Mouse (Mus musculus): ENCODE measurements around the gene Apol7a. TPM values are rescaled to one million over a fixed set of nuclear protein-coding genes. Genes with fewer than 3 reads are reported as not detected.

Apol7a gene
- polyA plus RNA-seq, 1 experiment from 2014 or later, result not detected

- Histone ChIP-seq H3K27me3 (ENCODE audit: control insufficient read depth, insufficient read depth, low read length) (no peaks in the 10 kb centered on the region), H3K9ac (ENCODE audit: low read depth, low read length) (no peak overlapping the region), H3K9me3 (ENCODE audit: control insufficient read depth, low read length) (no peaks in the 10 kb centered on the region), H3K4me1 (ENCODE audit: control insufficient read depth, insufficient read depth, low read length) (no peaks in the 10 kb centered on the region), H3K27ac (ENCODE audit: low read depth, low read length) (no peak overlapping the region), H3K36me3 (ENCODE audit: control insufficient read depth, insufficient read depth, low read length) (no peaks in the 10 kb centered on the region), H3K4me3 (ENCODE audit: low read length) (no peak overlapping the region), H3K4me2 (replicated peaks; ENCODE audit: low read depth, low read length) (no peak overlapping the region)
- ATAC-seq (ENCODE audit: low FRiP score, low TSS enrichment), result no peak
- 79% methylated on average over 6 of the region's 6 CpGs for WGBS
Observed at GRCm38 (mm10) chr15:77381481-77381880, 17.4 kb downstream of the Apol7a start.

GRCm38 (mm10) chr15:77379921-77380320 lies 19.0 kb downstream of the Apol7a start:
- Histone ChIP-seq H3K4me3 (ENCODE audit: low read length) (no peak overlapping the region), H3K9ac (ENCODE audit: low read depth, low read length) (no peak overlapping the region), H3K27me3 (ENCODE audit: control insufficient read depth, insufficient read depth, low read length) (no peaks in the 10 kb centered on the region), H3K27ac (ENCODE audit: low read depth, low read length) (no peak overlapping the region), H3K4me2 (replicated peaks; ENCODE audit: low read depth, low read length) (no peak overlapping the region), H3K4me1 (ENCODE audit: control insufficient read depth, insufficient read depth, low read length) (no peaks in the 10 kb centered on the region), H3K9me3 (ENCODE audit: control insufficient read depth, low read length) (no peaks in the 10 kb centered on the region), H3K36me3 (ENCODE audit: control insufficient read depth, insufficient read depth, low read length) (no peaks in the 10 kb centered on the region)
- WGBS, result 38% methylated on average over 4 of the region's 4 CpGs
- no peak for ATAC-seq (ENCODE audit: low FRiP score, low TSS enrichment)

GRCm38 (mm10) chr15:77377419-77377818 lies 21.5 kb downstream of the Apol7a start:
- H3K27me3 ChIP-seq (ENCODE audit: control insufficient read depth, insufficient read depth, low read length), result no peaks in the 10 kb centered on the region
- H3K36me3 ChIP-seq (ENCODE audit: control insufficient read depth, insufficient read depth, low read length), result no peaks in the 10 kb centered on the region
- H3K9me3 ChIP-seq (ENCODE audit: control insufficient read depth, low read length), result no peaks in the 10 kb centered on the region
- H3K4me3 ChIP-seq (ENCODE audit: low read length), result no peak overlapping the region
- no peaks in the 10 kb centered on the region for H3K4me1 ChIP-seq (ENCODE audit: control insufficient read depth, insufficient read depth, low read length)
- ATAC-seq (ENCODE audit: low FRiP score, low TSS enrichment), result no peak
- no peak overlapping the region for H3K27ac ChIP-seq (ENCODE audit: low read depth, low read length)
- whole genome bisulfite sequencing, result 90% methylated on average over 4 of the region's 4 CpGs
- H3K9ac ChIP-seq (ENCODE audit: low read depth, low read length), result no peak overlapping the region
- H3K4me2 ChIP-seq (replicated peaks; ENCODE audit: low read depth, low read length), result no peak overlapping the region

DNA sequence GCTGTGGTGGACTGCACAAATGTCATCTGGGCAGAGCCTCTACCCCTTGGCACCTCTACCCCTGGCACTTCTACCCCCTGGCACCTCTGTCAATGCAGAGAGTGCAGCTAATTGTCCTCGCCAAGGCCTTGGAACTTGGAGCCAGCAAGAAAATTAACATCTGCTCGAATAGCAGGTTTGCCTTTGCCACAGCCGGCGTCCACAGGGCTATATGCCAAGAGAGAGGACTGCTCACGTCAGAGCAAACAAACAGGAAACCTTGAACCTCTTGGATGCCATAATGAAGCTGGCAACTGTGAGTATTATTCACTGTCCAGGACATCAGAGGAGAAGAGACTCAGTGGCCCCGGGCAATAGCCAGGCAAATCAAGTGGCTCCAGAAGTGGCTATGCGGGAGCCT lies 22.0 kb downstream of the Apol7a start:
- no peaks in the 10 kb centered on the region for H3K4me1 ChIP-seq (ENCODE audit: control insufficient read depth, insufficient read depth, low read length)

DNA sequence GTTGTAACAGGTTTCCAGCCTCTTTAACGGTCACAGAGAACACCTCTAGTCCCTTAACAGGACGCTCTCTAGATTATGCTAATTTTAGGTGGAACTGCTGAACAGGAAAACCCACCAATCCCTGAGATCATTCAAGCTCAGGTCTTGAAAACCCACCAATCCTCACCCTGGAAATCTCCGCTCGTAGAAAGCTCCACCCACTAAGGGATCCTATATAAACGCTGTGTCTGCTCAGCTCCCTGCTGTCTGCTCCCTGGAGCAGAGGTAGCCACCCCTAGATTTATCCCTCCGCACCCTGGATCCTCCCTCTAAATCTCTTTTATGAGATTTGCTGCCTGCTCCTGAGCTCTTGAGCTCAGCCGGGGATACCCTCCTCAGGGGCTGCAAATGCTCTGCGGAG lies 28.3 kb downstream of the Apol7a start:
- Histone ChIP-seq H3K27me3 (ENCODE audit: control insufficient read depth, insufficient read depth, low read length) (no peaks in the 10 kb centered on the region), H3K4me1 (ENCODE audit: control insufficient read depth, insufficient read depth, low read length) (peaks cover 11% of the 10 kb centered on the region), H3K4me2 (replicated peaks; ENCODE audit: low read depth, low read length) (no peak overlapping the region), H3K36me3 (ENCODE audit: control insufficient read depth, insufficient read depth, low read length) (no peaks in the 10 kb centered on the region), H3K27ac (ENCODE audit: low read depth, low read length) (no peak overlapping the region), H3K9me3 (ENCODE audit: control insufficient read depth, low read length) (no peaks in the 10 kb centered on the region), H3K9ac (ENCODE audit: low read depth, low read length) (no peak overlapping the region), H3K4me3 (ENCODE audit: low read length) (no peak overlapping the region)
- 74% methylated on average over 8 of the region's 8 CpGs for WGBS
- no peak for ATAC-seq (ENCODE audit: low FRiP score, low TSS enrichment)

More for the DNA sequence above, 22.0 kb downstream of the Apol7a start:
- H3K9ac ChIP-seq (ENCODE audit: low read depth, low read length), result no peak overlapping the region
- no peaks in the 10 kb centered on the region for H3K36me3 ChIP-seq (ENCODE audit: control insufficient read depth, insufficient read depth, low read length)
- no peak overlapping the region for H3K4me3 ChIP-seq (ENCODE audit: low read length)
- H3K9me3 ChIP-seq (ENCODE audit: control insufficient read depth, low read length), result no peaks in the 10 kb centered on the region
- H3K4me2 ChIP-seq (replicated peaks; ENCODE audit: low read depth, low read length), result no peak overlapping the region
- ATAC-seq (ENCODE audit: low FRiP score, low TSS enrichment), result no peak
- H3K27ac ChIP-seq (ENCODE audit: low read depth, low read length), result no peak overlapping the region
- no peaks in the 10 kb centered on the region for H3K27me3 ChIP-seq (ENCODE audit: control insufficient read depth, insufficient read depth, low read length)
- 87% methylated on average over 7 of the region's 7 CpGs for WGBS

GRCm38 (mm10) chr15:77369981-77370380 lies 28.9 kb downstream of the Apol7a start:
- Histone ChIP-seq H3K4me3 (ENCODE audit: low read length) (no peak overlapping the region), H3K27ac (ENCODE audit: low read depth, low read length) (no peak overlapping the region), H3K4me1 (ENCODE audit: control insufficient read depth, insufficient read depth, low read length) (peaks cover 11% of the 10 kb centered on the region), H3K4me2 (replicated peaks; ENCODE audit: low read depth, low read length) (no peak overlapping the region), H3K9me3 (ENCODE audit: control insufficient read depth, low read length) (no peaks in the 10 kb centered on the region), H3K36me3 (ENCODE audit: control insufficient read depth, insufficient read depth, low read length) (no peaks in the 10 kb centered on the region), H3K9ac (ENCODE audit: low read depth, low read length) (no peak overlapping the region), H3K27me3 (ENCODE audit: control insufficient read depth, insufficient read depth, low read length) (no peaks in the 10 kb centered on the region)
- ATAC-seq (ENCODE audit: low FRiP score, low TSS enrichment), result no peak
- WGBS, result 93% methylated on average over 21 of the region's 21 CpGs

GRCm38 (mm10) chr15:77368818-77369320 lies 30.0 kb downstream of the Apol7a start:
- no peak overlapping the region for H3K4me3 ChIP-seq (ENCODE audit: low read length)
- no peak overlapping the region for H3K27ac ChIP-seq (ENCODE audit: low read depth, low read length)
- WGBS, result 80% methylated on average over 12 of the region's 12 CpGs
- no peaks in the 10 kb centered on the region for H3K36me3 ChIP-seq (ENCODE audit: control insufficient read depth, insufficient read depth, low read length)
- peaks cover 11% of the 10 kb centered on the region for H3K4me1 ChIP-seq (ENCODE audit: control insufficient read depth, insufficient read depth, low read length)
- no peaks in the 10 kb centered on the region for H3K27me3 ChIP-seq (ENCODE audit: control insufficient read depth, insufficient read depth, low read length)
- ATAC-seq (ENCODE audit: low FRiP score, low TSS enrichment), result peak; percentile 18; the same call in 1 of the 2 replicates
- H3K9me3 ChIP-seq (ENCODE audit: control insufficient read depth, low read length), result no peaks in the 10 kb centered on the region
- H3K9ac ChIP-seq (ENCODE audit: low read depth, low read length), result no peak overlapping the region
- H3K4me2 ChIP-seq (replicated peaks; ENCODE audit: low read depth, low read length), result no peak overlapping the region

- peak overlapping the region; percentile 51; the same call in 1 of the 2 replicates for H3K27ac ChIP-seq (ENCODE audit: low read depth, low read length)
- H3K4me1 ChIP-seq (ENCODE audit: control insufficient read depth, insufficient read depth, low read length), result peaks cover 11% of the 10 kb centered on the region
- H3K9ac ChIP-seq (ENCODE audit: low read depth, low read length), result peak overlapping the region; percentile 7; the same call in 1 of the 2 replicates
- H3K27me3 ChIP-seq (ENCODE audit: control insufficient read depth, insufficient read depth, low read length), result no peaks in the 10 kb centered on the region
- peak; percentile 55 for ATAC-seq (ENCODE audit: low FRiP score, low TSS enrichment)
- peak overlapping the region; percentile 19 for H3K4me2 ChIP-seq (replicated peaks; ENCODE audit: low read depth, low read length)
- H3K36me3 ChIP-seq (ENCODE audit: control insufficient read depth, insufficient read depth, low read length), result no peaks in the 10 kb centered on the region
- 0% methylated on average over 13 of the region's 13 CpGs for WGBS
- H3K9me3 ChIP-seq (ENCODE audit: control insufficient read depth, low read length), result no peaks in the 10 kb centered on the region
- no peak overlapping the region for H3K4me3 ChIP-seq (ENCODE audit: low read length)
Observed at GRCm38 (mm10) chr15:77368148-77368547, 30.8 kb downstream of the Apol7a start.

DNA sequence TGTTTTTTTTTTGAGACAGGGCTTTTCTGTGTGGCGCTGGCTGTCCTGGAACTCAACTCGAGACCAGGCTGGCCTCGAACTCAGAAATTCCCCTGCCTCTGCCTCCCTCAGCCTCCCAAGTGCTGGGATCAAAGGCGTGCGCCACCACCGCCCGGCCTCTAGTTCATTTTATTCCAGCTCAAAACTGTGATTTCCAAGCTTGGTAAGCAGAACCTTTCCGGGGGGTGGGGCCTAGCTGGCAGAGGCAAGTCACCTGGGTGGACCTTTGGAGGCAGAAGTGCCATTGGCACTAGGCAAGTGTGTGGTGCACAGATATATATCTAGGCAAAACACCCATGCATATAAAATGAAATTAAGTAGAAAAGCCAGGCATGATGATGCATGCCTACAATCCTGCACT lies 31.4 kb downstream of the Apol7a start:
- no peak overlapping the region for H3K4me3 ChIP-seq (ENCODE audit: low read length)

More for the DNA sequence above, 31.4 kb downstream of the Apol7a start:
- Histone ChIP-seq H3K36me3 (ENCODE audit: control insufficient read depth, insufficient read depth, low read length) (no peaks in the 10 kb centered on the region), H3K27ac (ENCODE audit: low read depth, low read length) (peak overlapping the region; percentile 51; the same call in 1 of the 2 replicates), H3K4me1 (ENCODE audit: control insufficient read depth, insufficient read depth, low read length) (peaks cover 14% of the 10 kb centered on the region), H3K9ac (ENCODE audit: low read depth, low read length) (no peak overlapping the region), H3K27me3 (ENCODE audit: control insufficient read depth, insufficient read depth, low read length) (no peaks in the 10 kb centered on the region; the same call in 1 of the 2 replicates), H3K4me2 (replicated peaks; ENCODE audit: low read depth, low read length) (no peak overlapping the region; the same call in 1 of the 2 replicates), H3K9me3 (ENCODE audit: control insufficient read depth, low read length) (no peaks in the 10 kb centered on the region)
- WGBS, result 43% methylated on average over 8 of the region's 8 CpGs
- ATAC-seq (ENCODE audit: low FRiP score, low TSS enrichment), result no peak

All from kidney, embryonic 14.5 days (tissue).